Mouse (Mus musculus): ENCODE measurements at regions not wholly inside any gene's neighbourhood (a gene's known extent, or its start where the extent isn't known, plus 50 kb on each side); places are given as distances from the start of the nearest gene placed in this dataset.

DNA sequence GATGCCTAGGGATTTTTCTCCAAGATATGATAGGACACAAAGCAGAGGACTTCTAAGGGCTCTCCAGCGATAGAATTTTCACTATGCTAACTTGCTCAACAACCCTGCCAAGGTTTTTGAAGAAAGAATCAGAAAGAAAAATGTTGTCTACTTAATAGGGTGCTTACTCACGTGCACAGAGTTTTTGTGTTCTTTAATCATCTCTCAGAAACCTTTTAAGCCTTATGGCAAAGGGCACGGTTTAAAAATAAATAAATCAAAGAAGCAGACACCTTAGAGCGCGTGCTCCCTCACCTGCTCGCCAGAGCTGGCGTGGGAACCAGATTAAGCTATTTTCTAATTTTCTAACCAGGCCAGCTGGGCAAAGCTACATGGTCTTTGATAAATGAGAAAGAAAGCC lies 293.0 kb downstream of the Nedd1 start:
- TF ChIP-seq MAX (IDR thresholded peaks at IDR 0.05) (no peak), CTCF (IDR thresholded peaks at IDR 0.05; ENCODE audit: control insufficient read depth, insufficient read depth, insufficient read length) (no peak), MYOG (IDR thresholded peaks at IDR 0.05; ENCODE audit: control insufficient read depth, extremely low read depth, insufficient read length) (no peak)
